Mouse (Mus musculus) brain, embryonic 14.5 days (tissue): Measurements from ENCODE around the gene Akr1b3.

Experiments
- CTCF ChIP-seq: fragments of 200-500 bp; IDR thresholded peaks from 2 replicates; pipeline ENCODE4 v1.5.1; 2012; ENCODE audit warnings: inconsistent platforms, mild to moderate bottlenecking, moderate library complexity, borderline replicate concordance; ENCODE audit not compliant: insufficient read depth, insufficient read length; ENCODE audit errors: extremely low read depth
- POLR2A ChIP-seq: fragments of 200-500 bp; IDR thresholded peaks from 2 replicates; pipeline ENCODE4 v1.6.1; 2012; ENCODE audit warnings: mild to moderate bottlenecking, inconsistent platforms, borderline replicate concordance; ENCODE audit not compliant: poor library complexity, insufficient read depth, insufficient read length, severe bottlenecking; ENCODE audit errors: extremely low read depth

DNA sequence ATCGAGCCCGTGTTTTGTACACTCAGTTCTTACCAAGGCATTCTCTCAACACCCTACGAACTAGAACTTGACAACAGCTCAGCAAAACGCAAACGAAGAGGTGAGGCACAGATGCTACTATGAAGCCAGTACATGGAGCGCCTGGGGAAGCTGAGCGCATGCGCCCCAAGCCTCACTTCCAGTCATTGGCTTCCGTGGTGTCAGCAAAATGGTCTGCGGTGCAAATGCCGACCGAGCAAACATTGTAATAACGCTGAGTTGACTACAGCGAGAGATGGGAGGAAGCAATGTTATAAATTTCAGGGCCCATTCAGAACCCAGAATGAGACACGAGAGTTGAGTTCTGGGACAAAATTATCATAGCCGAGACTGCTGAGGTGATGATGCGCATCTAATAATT lies 27.2 kb downstream of the Akr1b3 start:
- TF ChIP-seq CTCF (no peak), POLR2A (no peak)
